Mouse (Mus musculus) ES-E14 (cell line): ENCODE measurements around the gene Cmah. TPM values are rescaled to one million over a fixed set of nuclear protein-coding genes. Genes with fewer than 3 reads are reported as not detected.

Source experiments
- DNase-seq: peaks from one replicate; pipeline ENCODE4 v3.0.0-alpha.2; 2013; ENCODE audit warnings: low read depth, low spot score
- H3K27ac ChIP-seq: 2 replicates; pipeline ENCODE4 v1.5.1; 2012; ENCODE audit warnings: low read depth, mild to moderate bottlenecking, low read length, moderate library complexity, mixed read lengths; ENCODE audit not compliant: poor library complexity, insufficient read depth, severe bottlenecking
- H3K36me3 ChIP-seq: 2 replicates; pipeline ENCODE4 v1.6.1; 2012; ENCODE audit warnings: mild to moderate bottlenecking, low read length, moderate library complexity, mixed read lengths; ENCODE audit not compliant: control insufficient read depth, poor library complexity, insufficient read depth, severe bottlenecking
- H3K4me1 ChIP-seq, 2 experiments: fragments of 150-350 bp in 1 of 2; sonication (generic) in 1 of 2; 2 replicates each; pipeline ENCODE4 v1.6.1; 2012; ENCODE audit warnings: low read length in 2 of 2, mild to moderate bottlenecking in 1 of 2, mixed read lengths in 1 of 2; ENCODE audit not compliant: control insufficient read depth in 2 of 2, insufficient read depth in 2 of 2, poor library complexity in 1 of 2
- H3K4me3 ChIP-seq, 2 experiments: fragments of 150-350 bp in 1 of 2; sonication (generic) in 1 of 2; 2 replicates each; pipeline ENCODE4 v1.5.1; 2012; ENCODE audit warnings: low read length in 2 of 2, low read depth in 1 of 2, mild to moderate bottlenecking in 1 of 2, mixed read lengths in 1 of 2; ENCODE audit not compliant: insufficient read depth in 1 of 2, poor library complexity in 1 of 2, severe bottlenecking in 1 of 2
- H3K9ac ChIP-seq: 2 replicates; pipeline ENCODE4 v1.6.1; 2012; ENCODE audit warnings: low read depth, mild to moderate bottlenecking, low read length, mixed read lengths; ENCODE audit not compliant: poor library complexity, insufficient read depth, severe bottlenecking
- H3K9me3 ChIP-seq: fragments of 150-350 bp; sonication (generic); 2 replicates; pipeline ENCODE4 v1.6.1; 2012; ENCODE audit warnings: low read depth, mild to moderate bottlenecking, low read length; ENCODE audit not compliant: control insufficient read depth, insufficient read depth
- CHD2 ChIP-seq: IDR thresholded peaks from 2 replicates; pipeline ENCODE4 v1.6.1; 2014; ENCODE audit warnings: mild to moderate bottlenecking, low read depth, low read length, inconsistent platforms
- HCFC1 ChIP-seq: IDR thresholded peaks from 2 replicates; pipeline ENCODE4 v1.6.1; 2012; ENCODE audit warnings: low read length, inconsistent platforms, borderline replicate concordance; ENCODE audit not compliant: insufficient read depth
- MAFK ChIP-seq: IDR thresholded peaks from 2 replicates; pipeline ENCODE4 v1.6.1; 2014; ENCODE audit warnings: mild to moderate bottlenecking, low read depth, low read length, inconsistent platforms; ENCODE audit not compliant: insufficient read depth
- ZC3H11A ChIP-seq: IDR thresholded peaks from 2 replicates; pipeline ENCODE4 v1.6.1; 2012; ENCODE audit warnings: low read depth, mild to moderate bottlenecking, inconsistent platforms, low read length, borderline replicate concordance
- ZNF384 ChIP-seq: IDR thresholded peaks from 2 replicates; pipeline ENCODE4 v1.6.1; 2012; ENCODE audit warnings: low read depth, low read length, inconsistent platforms
- in situ Hi-C, 2 experiments: fragments of 600-800 bp; cut with MboI; formaldehyde crosslinking; loops; one replicate each; pipeline ENCODE4 v1.15.1; 2025; ENCODE audit warnings: low sequenced_read_pairs in 2 of 2, inconsistent platforms in 1 of 2; ENCODE audit not compliant: unreplicated experiment in 2 of 2
- total RNA-seq: library from RNA; depleted of rRNA; stranded (reverse); fragments of 300-350 nt; gene quantifications from 2 replicates; pipeline ENCODE4 v1.2.3, GENCODE M21; 2012; rRNA removed

Cmah gene
- total RNA-seq, result 0.05 and 0.18 TPM in 2 replicates

DNA sequence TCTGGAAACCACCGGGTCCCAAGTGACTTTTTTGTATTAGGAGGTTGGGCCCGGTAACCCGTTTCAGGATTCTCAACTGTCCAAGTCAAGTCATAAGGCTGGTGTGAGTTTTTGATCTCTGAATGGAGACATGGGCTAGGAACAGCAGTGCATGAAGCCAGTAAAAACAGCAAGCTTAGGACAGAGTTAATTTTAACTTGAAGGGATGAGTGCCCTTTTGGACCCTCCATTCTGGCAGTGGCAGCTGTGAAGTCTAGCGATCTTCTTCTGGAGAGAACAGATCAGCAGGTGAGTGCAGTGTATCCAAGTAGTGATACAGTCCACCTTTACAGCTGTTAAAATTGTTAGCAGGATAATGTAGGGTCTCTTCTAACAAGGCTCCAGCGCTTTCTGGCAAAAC is at the start of gene Cmah:
Gene Cmah (plus strand): TSS at position 204 of the 400 bp plus-strand sequence.
- in situ Hi-C loops, result no loop called here
- TF ChIP-seq ZC3H11A, result no peak
- TF ChIP-seq HCFC1, result no peak
- TF ChIP-seq ZNF384, result no peak
- no peak for TF ChIP-seq MAFK
- TF ChIP-seq CHD2, result no peak
- no peaks in the 10 kb centered on the region for H3K9me3 ChIP-seq
- no peak within 1 kb of the TSS for H3K4me3 ChIP-seq
- H3K27ac ChIP-seq, result no peak within 1 kb of the TSS
- DNase-seq, result no peak
- H3K36me3 ChIP-seq, result no peaks in the 10 kb centered on the region
- H3K4me1 ChIP-seq, result no peaks in the 10 kb centered on the region
- H3K9ac ChIP-seq, result no peak within 1 kb of the TSS

DNA sequence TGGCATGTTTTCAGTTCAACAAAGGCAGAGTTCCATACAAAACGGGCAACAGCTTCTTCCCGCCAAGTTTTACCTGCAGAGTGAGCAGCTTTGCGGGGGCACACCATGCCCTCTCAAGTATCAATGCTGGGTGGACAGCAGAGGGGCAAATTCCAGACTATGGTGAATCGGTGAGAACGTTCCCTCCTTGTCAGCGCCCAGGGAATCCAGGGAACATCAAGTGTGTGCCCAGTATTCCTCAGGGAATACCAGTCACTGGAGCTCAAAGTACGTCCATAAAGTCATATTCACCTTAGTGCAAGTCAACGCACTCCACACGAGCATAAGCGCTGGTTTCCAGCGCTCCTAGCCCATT is 47.8 kb upstream of the Cmah start:
- Histone ChIP-seq H3K36me3 (peaks cover 2% of the 10 kb centered on the region; the same call in 1 of the 2 replicates), H3K4me1 (peaks cover 0 to 6% of the 10 kb centered on the region in 2 experiments; a peak in 2 of 4 replicates), H3K9me3 (no peaks in the 10 kb centered on the region), H3K27ac (no peak overlapping the region), H3K9ac (no peak overlapping the region), H3K4me3 (peak overlapping the region; percentile 89 to 93; a peak in 3 of 4 replicates)
- TF ChIP-seq ZNF384 (no peak), ZC3H11A (no peak), CHD2 (no peak), HCFC1 (no peak), MAFK (no peak)
- in situ Hi-C loops, result no loop called here
- no peak for DNase-seq

DNA sequence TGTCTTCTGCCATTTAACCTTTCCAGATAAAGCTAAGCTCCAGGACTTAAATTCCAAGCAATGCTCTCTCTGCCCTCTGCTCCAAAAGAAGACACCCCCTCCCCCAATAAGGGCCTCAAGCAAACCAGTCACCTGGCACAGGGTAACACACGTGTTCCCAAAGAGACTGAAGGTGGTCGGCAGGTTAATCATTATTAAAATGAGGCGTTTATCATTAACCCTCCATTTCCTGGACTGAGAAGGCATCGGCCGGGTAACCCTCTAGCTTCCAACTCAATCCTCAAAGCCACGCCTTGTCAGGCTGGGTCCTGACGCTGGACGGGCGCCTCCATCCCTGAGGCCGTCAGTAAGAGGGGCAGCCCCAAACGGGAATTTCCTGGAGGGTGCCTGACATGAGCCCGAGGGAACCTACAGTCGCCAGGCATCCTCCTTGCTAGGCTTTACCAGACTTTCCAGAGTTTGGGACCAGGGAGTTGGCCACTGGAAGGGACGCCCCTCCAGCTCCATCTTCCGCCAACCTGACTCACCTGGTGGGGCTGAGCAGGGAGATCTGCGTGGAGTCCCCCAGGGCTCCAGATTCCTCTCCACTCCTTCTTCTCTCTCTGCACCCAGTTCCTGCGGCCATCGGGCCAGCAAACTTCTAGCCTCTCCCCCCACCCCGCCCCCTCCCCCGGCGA is 47.3 kb upstream of the Cmah start:
- in situ Hi-C loops, result no loop called here
- Histone ChIP-seq H3K36me3 (peaks cover 2% of the 10 kb centered on the region; the same call in 1 of the 2 replicates), H3K9ac (peak overlapping the region; percentile 71), H3K27ac (no peak overlapping the region), H3K9me3 (no peaks in the 10 kb centered on the region), H3K4me3 (peak overlapping the region; percentile 89 to 93), H3K4me1 (peaks cover 0 to 6% of the 10 kb centered on the region in 2 experiments; a peak in 2 of 4 replicates)
- DNase-seq, result no peak
- TF ChIP-seq CHD2, result no peak
- no peak for TF ChIP-seq ZNF384
- TF ChIP-seq HCFC1, result no peak
- no peak for TF ChIP-seq MAFK
- TF ChIP-seq ZC3H11A, result no peak

DNA sequence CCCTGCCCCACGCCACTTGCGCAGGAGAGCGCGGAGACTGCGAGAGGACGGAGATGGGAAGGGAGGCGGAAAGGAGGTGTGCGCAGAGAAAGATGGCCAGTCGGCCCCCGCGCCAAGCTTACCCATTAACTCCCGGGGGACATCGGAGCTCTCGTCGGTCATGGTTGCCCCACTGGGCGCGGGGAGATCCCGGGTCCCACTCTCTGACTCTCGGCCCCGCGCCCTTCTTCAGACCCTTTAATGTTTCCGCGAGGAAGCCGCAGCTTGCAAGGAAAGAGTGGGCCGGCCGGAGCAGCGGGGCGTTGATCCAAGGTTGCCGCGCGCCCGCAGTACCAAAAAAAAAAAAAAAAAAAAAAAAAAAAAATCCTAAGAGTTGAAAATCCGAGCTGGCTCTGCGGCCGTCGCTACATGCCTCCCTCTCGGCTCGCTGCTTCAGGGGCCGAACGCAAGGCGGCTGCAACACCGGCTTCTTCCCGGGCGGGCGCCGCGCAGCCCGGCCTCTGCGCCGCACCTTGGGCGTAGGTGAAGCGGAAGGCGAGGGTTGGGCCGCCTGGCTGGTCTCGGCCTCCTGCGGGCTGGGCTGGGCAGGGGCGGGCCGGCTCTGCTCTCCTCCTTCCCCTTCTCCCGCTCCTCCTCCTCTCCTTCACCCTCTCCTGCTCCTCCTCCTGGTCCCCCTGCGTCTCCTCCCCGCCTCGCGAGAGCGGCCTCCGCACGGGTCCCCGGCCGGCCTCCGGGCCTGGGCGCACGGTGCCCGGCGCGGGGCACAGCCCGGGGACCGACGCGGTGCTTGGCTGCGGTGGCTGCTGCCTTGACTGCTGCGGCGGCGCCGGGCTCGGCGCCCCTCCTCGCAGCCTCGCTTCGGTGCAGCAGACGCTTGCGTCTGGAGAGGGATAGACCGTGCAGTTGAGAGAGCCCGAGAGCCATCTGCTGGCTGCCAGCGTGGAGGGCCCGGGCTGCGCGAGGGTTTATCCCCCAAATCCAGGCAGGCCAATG is 46.5 kb upstream of the Cmah start, which contains the start of gene Carmil1:
Gene Carmil1 (minus strand): TSS at position 357 of the 993 bp plus-strand sequence.
- peak; percentile 70 for DNase-seq
- TF ChIP-seq HCFC1 (no peak), ZC3H11A (no peak), CHD2 (peak; percentile 77; the same call in 1 of the 2 replicates), MAFK (no peak), ZNF384 (peak; percentile 97)
- H3K4me3 ChIP-seq, result peak within 1 kb of the TSS; percentile 89 to 93
- H3K9me3 ChIP-seq, result no peaks in the 10 kb centered on the region
- peak within 1 kb of the TSS; percentile 89 for H3K9ac ChIP-seq
- no peaks in the 10 kb centered on the region; the same call in 1 of the 2 replicates for H3K36me3 ChIP-seq
- peaks cover 0 to 6% of the 10 kb centered on the region in 2 experiments; a peak in 2 of 4 replicates for H3K4me1 ChIP-seq
- H3K27ac ChIP-seq, result no peak within 1 kb of the TSS
- in situ Hi-C loops, result no loop called here
